Mouse (Mus musculus) colon, adult 2 months (tissue): ENCODE measurements around the gene Olfr288. TPM values are rescaled to one million over a fixed set of nuclear protein-coding genes. Genes with fewer than 3 reads are reported as not detected.

Source experiments
- polyA plus RNA-seq: library from polyadenylated mRNA; depleted of rRNA; stranded (reverse); fragments of >200 nt; gene quantifications from 2 replicates; pipeline ENCODE4 v1.2.3, GENCODE M21; 2012; rRNA removed

The Olfr288 gene
- polyA plus RNA-seq: not detected in 2 replicates

DNA sequence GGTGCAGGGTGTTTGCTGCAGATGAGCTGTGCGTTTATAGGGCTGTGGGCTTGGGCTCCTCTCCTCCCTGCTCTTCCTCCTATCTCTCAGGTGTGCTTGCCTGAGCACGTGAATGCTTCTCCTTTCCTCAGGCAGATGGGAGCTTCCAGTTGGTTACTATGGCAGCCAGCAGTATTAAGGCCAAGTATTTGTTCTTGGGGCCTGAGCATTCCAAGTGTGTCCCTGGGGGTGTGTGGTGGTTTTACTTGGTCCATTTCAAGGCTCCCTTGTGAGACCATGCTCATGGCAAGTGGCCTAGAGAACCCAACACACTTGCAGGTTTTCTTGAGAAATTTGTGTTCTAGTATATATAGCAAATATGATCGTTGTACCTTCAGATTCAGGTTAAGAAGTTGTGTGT, at the start of gene Olfr288:
TSS of gene Olfr288 (minus strand) at position 101 of the 400 bp plus-strand sequence.

GRCm38 (mm10) chr15:98234350-98234749, 39.0 kb upstream of the Olfr288 start, which contains the start of gene Olfr286:
Gene Olfr286, minus strand, starts transcription at chr15:98234450.

DNA sequence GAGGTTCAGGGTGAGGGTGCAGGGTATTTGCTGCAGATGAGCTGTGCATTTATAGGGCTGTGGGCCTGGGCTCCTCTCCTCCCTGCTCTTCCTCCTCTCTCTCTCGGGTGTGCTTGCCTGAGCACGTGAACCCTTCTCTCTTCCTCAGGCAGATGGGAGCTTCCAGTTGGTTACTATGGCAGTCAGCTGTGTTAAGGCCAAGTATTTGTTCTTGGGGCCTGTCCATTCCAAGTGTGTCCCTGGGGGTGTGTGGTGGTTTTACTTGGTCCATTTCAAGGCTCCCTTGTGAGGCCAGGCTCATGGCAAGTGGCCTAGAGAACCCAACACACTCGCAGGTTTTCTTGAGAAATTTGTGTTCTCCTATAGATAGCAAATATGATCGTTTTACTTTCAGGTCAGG, 25.5 kb upstream of the Olfr288 start, which contains the start of the genes Gm44579 and Olfr287:
TSS of gene Gm44579 (minus strand) at position 101 of the 400 bp plus-strand sequence.
TSS of gene Olfr287 (minus strand) at position 180 of the 400 bp plus-strand sequence.

DNA sequence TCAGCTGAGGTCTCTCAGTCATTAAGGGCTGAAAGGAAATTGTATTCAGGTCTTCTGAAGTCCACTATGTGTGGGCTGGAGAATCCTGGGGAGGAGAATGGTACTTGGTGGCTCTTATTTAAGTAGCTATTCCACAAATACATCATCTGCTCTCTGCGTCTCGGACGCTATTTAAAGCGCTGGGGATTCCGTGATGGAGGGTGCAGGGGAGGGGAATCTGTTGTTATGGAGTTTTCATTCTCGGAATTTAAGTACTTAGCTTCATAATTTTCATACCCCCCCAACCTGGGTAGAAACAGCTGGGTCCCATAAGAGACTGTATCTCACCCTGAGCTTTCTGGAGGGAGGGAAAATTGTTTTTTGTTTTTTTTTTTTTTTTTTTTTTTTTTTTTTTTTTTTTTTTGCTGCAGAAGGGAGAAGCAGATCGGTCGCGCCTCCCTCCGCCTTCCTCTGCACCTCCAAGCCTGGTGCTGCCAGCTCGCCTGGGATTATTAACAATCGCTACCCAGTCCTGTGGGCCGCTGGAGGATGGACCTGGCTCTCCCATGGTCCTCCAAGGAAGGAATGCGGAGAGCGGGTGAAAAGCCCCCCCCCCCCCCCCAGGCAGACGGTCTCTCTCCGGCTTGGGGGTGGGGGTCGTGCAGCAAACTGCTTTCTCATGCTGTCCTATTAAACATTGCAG, 28.2 kb downstream of the Olfr288 start, which contains the start of gene Ccdc184:
TSS of gene Ccdc184 (plus strand) at position 196 of the 682 bp plus-strand sequence.

DNA sequence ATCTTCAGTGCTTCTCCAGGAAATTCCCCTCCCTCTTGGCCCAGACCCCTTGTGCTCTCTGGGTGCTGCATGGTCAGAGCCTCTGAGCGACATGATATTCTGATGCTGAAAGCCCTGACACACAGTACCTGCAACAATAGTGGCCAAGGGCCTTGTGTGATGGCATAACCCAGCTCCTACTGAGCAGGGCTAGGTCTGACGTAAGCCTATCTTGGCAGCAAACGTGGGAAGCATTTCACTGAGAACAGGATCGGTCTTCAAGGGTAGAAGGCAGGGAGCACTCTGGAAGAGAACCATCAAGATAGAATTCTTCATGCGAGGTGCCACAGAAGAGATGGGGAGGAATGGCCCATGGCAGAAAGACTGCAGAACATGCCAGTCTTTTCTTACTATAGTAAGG, 29.8 kb downstream of the Olfr288 start, which contains the start of gene Asb8:
TSS of gene Asb8 (minus strand) at position 101 of the 400 bp plus-strand sequence.

Other genes with a start within 250 kb of the Olfr288 start
- gene Tmem106c, start 231.3 kb downstream of the Olfr288 start, polyA plus RNA-seq: 22.4 and 23.5 TPM in 2 replicates
- gene Col2a1, start 190.8 kb downstream of the Olfr288 start, polyA plus RNA-seq: 0.10 TPM in 1 of 2 replicates, not detected in the other
- 12.9 and 13.2 TPM in 2 replicates for gene Pfkm, start 103.0 kb downstream of the Olfr288 start, polyA plus RNA-seq
- 6.2 and 6.8 TPM in 2 replicates for gene Senp1, start 101.8 kb downstream of the Olfr288 start, polyA plus RNA-seq
- 44.3 and 46.2 TPM in 2 replicates for gene Asb8, start 29.9 kb downstream of the Olfr288 start, polyA plus RNA-seq
- gene Ccdc184, start 28.4 kb downstream of the Olfr288 start, polyA plus RNA-seq: 0.78 and 1.1 TPM in 2 replicates
- not detected in 2 replicates for gene Gm44579, start 25.4 kb upstream of the Olfr288 start, polyA plus RNA-seq
- 0.24 TPM in 2 replicates for gene Olfr287, start 25.5 kb upstream of the Olfr288 start, polyA plus RNA-seq
- gene Olfr286, start 38.9 kb upstream of the Olfr288 start, polyA plus RNA-seq: 0.21 TPM in 1 of 2 replicates, not detected in the other
- not detected in 2 replicates for gene H1fnt, start 61.8 kb upstream of the Olfr288 start, polyA plus RNA-seq
- 0.45 and 0.62 TPM in 2 replicates for gene Zfp641, start 100.6 kb upstream of the Olfr288 start, polyA plus RNA-seq
- not detected in 2 replicates for gene Olfr285, start 121.8 kb upstream of the Olfr288 start, polyA plus RNA-seq
- not detected in 2 replicates for gene Olfr284, start 145.4 kb upstream of the Olfr288 start, polyA plus RNA-seq
- gene Olfr283, start 185.4 kb upstream of the Olfr288 start, polyA plus RNA-seq: not detected in 2 replicates
- gene Olfr282, start 235.7 kb upstream of the Olfr288 start, polyA plus RNA-seq: not detected in 2 replicates